Mouse (Mus musculus): ENCODE results near the gene Rfx1. TPM values are rescaled to one million over a fixed set of nuclear protein-coding genes. Genes with fewer than 3 reads are reported as not detected.
A peak's percentile ranks its signal among the peaks of the same experiment; 100 is the strongest.

Gene Rfx1
- polyA plus RNA-seq, 1 experiment from 2014 or later, result 10.1 TPM

- Histone ChIP-seq H3K4me2 (no peak overlapping the region), H3K9me3 (no peaks in the 10 kb centered on the region), H3K9ac (0 out of 2 replicates have a peak overlapping the region, but pooled peaks have one; percentile 16), H3K36me3 (peaks cover 30% of the 10 kb centered on the region), H3K4me1 (peaks cover 52% of the 10 kb centered on the region), H3K4me3 (no peak overlapping the region), H3K27me3 (no peaks in the 10 kb centered on the region), H3K27ac (0 out of 2 replicates have a peak overlapping the region, but pooled peaks have one; percentile 28)
- WGBS, result 85% methylated on average over 10 of the region's 10 CpGs
- no peak for ATAC-seq (ENCODE audit: insufficient number of reproducible peaks, insufficient read depth, low FRiP score, low TSS enrichment, low read depth)
Measured at GRCm38 (mm10) chr8:84072321-84072720, 5.7 kb downstream of the Rfx1 start.

- Histone ChIP-seq H3K9ac (0 out of 2 replicates have a peak overlapping the region, but pooled peaks have one; percentile 27), H3K36me3 (peaks cover 30% of the 10 kb centered on the region), H3K4me2 (no peak overlapping the region), H3K27ac (peak overlapping the region; percentile 16; the same call in 1 of the 2 replicates), H3K9me3 (no peaks in the 10 kb centered on the region), H3K4me3 (no peak overlapping the region), H3K27me3 (no peaks in the 10 kb centered on the region), H3K4me1 (peaks cover 42% of the 10 kb centered on the region)
- no peak for ATAC-seq (ENCODE audit: insufficient number of reproducible peaks, insufficient read depth, low FRiP score, low TSS enrichment, low read depth)
- 53% methylated on average over 10 of the region's 10 CpGs for WGBS
Measured at GRCm38 (mm10) chr8:84073230-84073976, 6.8 kb downstream of the Rfx1 start.

- Histone ChIP-seq H3K4me1 (peaks cover 27% of the 10 kb centered on the region), H3K4me3 (no peak overlapping the region), H3K27ac (no peak overlapping the region), H3K9ac (peak overlapping the region; percentile 32; the same call in 1 of the 2 replicates), H3K36me3 (peaks cover 52% of the 10 kb centered on the region), H3K27me3 (no peaks in the 10 kb centered on the region), H3K4me2 (no peak overlapping the region), H3K9me3 (no peaks in the 10 kb centered on the region)
- 83% methylated on average over 1 of the region's 1 CpGs for WGBS
- ATAC-seq (ENCODE audit: insufficient number of reproducible peaks, insufficient read depth, low FRiP score, low TSS enrichment, low read depth), result no peak
Measured at GRCm38 (mm10) chr8:84076412-84076811, 9.8 kb downstream of the Rfx1 start.

- H3K4me3 ChIP-seq, result no peak overlapping the region
- H3K9ac ChIP-seq, result 0 out of 2 replicates have a peak overlapping the region, but pooled peaks have one; percentile 32
- no peak overlapping the region for H3K27ac ChIP-seq
- WGBS, result 36% methylated on average over 3 of the region's 3 CpGs
- peaks cover 22% of the 10 kb centered on the region for H3K4me1 ChIP-seq
- no peaks in the 10 kb centered on the region for H3K27me3 ChIP-seq
- no peak overlapping the region for H3K4me2 ChIP-seq
- no peak for ATAC-seq (ENCODE audit: insufficient number of reproducible peaks, insufficient read depth, low FRiP score, low TSS enrichment, low read depth)
- no peaks in the 10 kb centered on the region for H3K9me3 ChIP-seq
- H3K36me3 ChIP-seq, result peaks cover 56% of the 10 kb centered on the region
Measured at GRCm38 (mm10) chr8:84076849-84077248, 10.2 kb downstream of the Rfx1 start.

GRCm38 (mm10) chr8:84079206-84079605, 12.6 kb downstream of the Rfx1 start:
- H3K9me3 ChIP-seq, result no peaks in the 10 kb centered on the region
- WGBS, result 85% methylated on average over 5 of the region's 5 CpGs
- H3K27me3 ChIP-seq, result no peaks in the 10 kb centered on the region
- ATAC-seq (ENCODE audit: insufficient number of reproducible peaks, insufficient read depth, low FRiP score, low TSS enrichment, low read depth), result no peak
- H3K4me2 ChIP-seq, result no peak overlapping the region
- H3K4me1 ChIP-seq, result 0 out of 2 replicates have a peak, but pooled peaks cover 7% of the 10 kb centered on the region
- H3K4me3 ChIP-seq, result no peak overlapping the region
- no peak overlapping the region for H3K27ac ChIP-seq
- no peak overlapping the region for H3K9ac ChIP-seq
- H3K36me3 ChIP-seq, result peaks cover 76% of the 10 kb centered on the region

- H3K4me2 ChIP-seq, result no peak overlapping the region
- H3K4me3 ChIP-seq, result no peak overlapping the region
- ATAC-seq (ENCODE audit: insufficient number of reproducible peaks, insufficient read depth, low FRiP score, low TSS enrichment, low read depth), result no peak
Measured at GRCm38 (mm10) chr8:84083829-84084241, 17.2 kb downstream of the Rfx1 start.

GRCm38 (mm10) chr8:84084341-84085115, 17.9 kb downstream of the Rfx1 start:
- peaks cover 84% of the 10 kb centered on the region for H3K36me3 ChIP-seq
- no peaks in the 10 kb centered on the region for H3K27me3 ChIP-seq
- peak overlapping the region; percentile 44; the same call in 1 of the 2 replicates for H3K9ac ChIP-seq
- no peak overlapping the region for H3K4me3 ChIP-seq
- no peaks in the 10 kb centered on the region for H3K9me3 ChIP-seq
- ATAC-seq (ENCODE audit: insufficient number of reproducible peaks, insufficient read depth, low FRiP score, low TSS enrichment, low read depth), result no peak
- H3K27ac ChIP-seq, result no peak overlapping the region
- H3K4me2 ChIP-seq, result peak overlapping the region; percentile 33
- H3K4me1 ChIP-seq, result peaks cover 8% of the 10 kb centered on the region; the same call in 1 of the 2 replicates
- WGBS, result 42% methylated on average over 41 of the region's 42 CpGs

More at GRCm38 (mm10) chr8:84083829-84084241, 17.2 kb downstream of the Rfx1 start:
- peaks cover 8% of the 10 kb centered on the region; the same call in 1 of the 2 replicates for H3K4me1 ChIP-seq
- no peaks in the 10 kb centered on the region for H3K27me3 ChIP-seq
- WGBS, result 30% methylated on average over 8 of the region's 8 CpGs
- H3K36me3 ChIP-seq, result peaks cover 81% of the 10 kb centered on the region
- no peaks in the 10 kb centered on the region for H3K9me3 ChIP-seq
- no peak overlapping the region for H3K27ac ChIP-seq
- H3K9ac ChIP-seq, result peak overlapping the region; percentile 21; the same call in 1 of the 2 replicates

GRCm38 (mm10) chr8:84087156-84087555, 20.5 kb downstream of the Rfx1 start:
- H3K27me3 ChIP-seq, result no peaks in the 10 kb centered on the region
- peaks cover 8% of the 10 kb centered on the region; the same call in 1 of the 2 replicates for H3K4me1 ChIP-seq
- no peak overlapping the region for H3K4me2 ChIP-seq
- H3K9me3 ChIP-seq, result no peaks in the 10 kb centered on the region
- H3K36me3 ChIP-seq, result peaks cover 83% of the 10 kb centered on the region
- no peak for ATAC-seq (ENCODE audit: insufficient number of reproducible peaks, insufficient read depth, low FRiP score, low TSS enrichment, low read depth)
- H3K27ac ChIP-seq, result no peak overlapping the region
- no peak overlapping the region for H3K4me3 ChIP-seq
- 82% methylated on average over 7 of the region's 7 CpGs for WGBS
- H3K9ac ChIP-seq, result no peak overlapping the region

GRCm38 (mm10) chr8:84087821-84088220, 21.2 kb downstream of the Rfx1 start:
- no peaks in the 10 kb centered on the region for H3K9me3 ChIP-seq
- peaks cover 83% of the 10 kb centered on the region for H3K36me3 ChIP-seq
- 96% methylated on average over 14 of the region's 14 CpGs for WGBS

GRCm38 (mm10) chr8:84089277-84089676, 22.6 kb downstream of the Rfx1 start:
- H3K9me3 ChIP-seq, result no peaks in the 10 kb centered on the region
- ATAC-seq (ENCODE audit: insufficient number of reproducible peaks, insufficient read depth, low FRiP score, low TSS enrichment, low read depth), result no peak
- no peak overlapping the region for H3K27ac ChIP-seq
- WGBS, result 76% methylated on average over 9 of the region's 9 CpGs
- no peaks in the 10 kb centered on the region for H3K27me3 ChIP-seq
- peaks cover 5% of the 10 kb centered on the region; the same call in 1 of the 2 replicates for H3K4me1 ChIP-seq
- H3K4me2 ChIP-seq, result no peak overlapping the region
- no peak overlapping the region for H3K9ac ChIP-seq
- peaks cover 84% of the 10 kb centered on the region for H3K36me3 ChIP-seq
- no peak overlapping the region for H3K4me3 ChIP-seq

More at GRCm38 (mm10) chr8:84087821-84088220, 21.2 kb downstream of the Rfx1 start:
- Histone ChIP-seq H3K4me1 (peaks cover 8% of the 10 kb centered on the region; the same call in 1 of the 2 replicates), H3K4me2 (no peak overlapping the region), H3K27ac (no peak overlapping the region), H3K27me3 (no peaks in the 10 kb centered on the region), H3K4me3 (no peak overlapping the region), H3K9ac (no peak overlapping the region)
- ATAC-seq (ENCODE audit: insufficient number of reproducible peaks, insufficient read depth, low FRiP score, low TSS enrichment, low read depth), result no peak

- Histone ChIP-seq H3K27ac (no peak overlapping the region), H3K4me2 (no peak overlapping the region), H3K4me3 (no peak overlapping the region), H3K9me3 (no peaks in the 10 kb centered on the region), H3K9ac (no peak overlapping the region), H3K4me1 (no peaks in the 10 kb centered on the region), H3K36me3 (peaks cover 94% of the 10 kb centered on the region), H3K27me3 (no peaks in the 10 kb centered on the region)
- ATAC-seq (ENCODE audit: insufficient number of reproducible peaks, insufficient read depth, low FRiP score, low TSS enrichment, low read depth), result no peak
- WGBS, result 90% methylated on average over 8 of the region's 8 CpGs
Measured at GRCm38 (mm10) chr8:84090585-84090984, 24.0 kb downstream of the Rfx1 start.

Measured in embryonic facial prominence, embryonic 13.5 days (tissue).